Mouse (Mus musculus) bone marrow, adult 2 months (tissue): ENCODE data around the gene Maml2.

Experiments
- CTCF ChIP-seq: fragments of 200-500 bp; IDR thresholded peaks from 2 replicates; pipeline ENCODE4 v1.5.1; 2011; ENCODE audit warnings: low read length, control low read depth; ENCODE audit not compliant: control insufficient read depth, insufficient read depth
- POLR2A ChIP-seq: fragments of 200-500 bp; IDR thresholded peaks from 2 replicates; pipeline ENCODE4 v1.6.1; 2011; ENCODE audit warnings: low read depth, mild to moderate bottlenecking, control low read depth, low read length, borderline replicate concordance; ENCODE audit not compliant: control insufficient read depth

GRCm38 (mm10) chr9:13319566-13319965, 21.8 kb downstream of the Maml2 start:
- no peak for TF ChIP-seq CTCF
- TF ChIP-seq POLR2A: no peak
